Mouse (Mus musculus): ENCODE data around the gene Rgs3. TPM values are rescaled to one million over a fixed set of nuclear protein-coding genes. Genes with fewer than 3 reads are reported as not detected.

The Rgs3 gene
- polyA plus RNA-seq, 1 experiment: 43.1 TPM

- peak; percentile 44 for DNase-seq
- Histone ChIP-seq H3K27me3 (replicated peaks; ENCODE audit: control insufficient read depth, insufficient read depth, low read length) (no peaks in the 10 kb centered on the region), H3K4me1 (ENCODE audit: control insufficient read depth, insufficient read depth, low read length) (peaks cover 10% of the 10 kb centered on the region; the same call in 1 of the 2 replicates), H3K27ac (ENCODE audit: insufficient read depth, low read depth, low read length) (no peak overlapping the region), H3K36me3 (ENCODE audit: control insufficient read depth, insufficient read depth, low read length) (no peaks in the 10 kb centered on the region), H3K4me3 (ENCODE audit: insufficient read depth, low read depth, low read length) (no peak overlapping the region)
- TF ChIP-seq POLR2A (IDR thresholded peaks at IDR 0.05; ENCODE audit: low read depth, low read length) (no peak), CTCF (conservative IDR thresholded peaks at IDR 0.05; ENCODE audit: insufficient read depth, insufficient read length, low read depth, low read length) (no peak)
- WGBS: 53% methylated on average over 4 of the region's 4 CpGs
These were observed 174.3 kb downstream of the Rgs3 start for GRCm38 (mm10) chr4:62733938-62734337.

GRCm38 (mm10) chr4:62735291-62735690 lies 175.6 kb downstream of the Rgs3 start:
- Histone ChIP-seq H3K4me3 (ENCODE audit: insufficient read depth, low read depth, low read length) (no peak overlapping the region), H3K27me3 (replicated peaks; ENCODE audit: control insufficient read depth, insufficient read depth, low read length) (no peaks in the 10 kb centered on the region), H3K4me1 (ENCODE audit: control insufficient read depth, insufficient read depth, low read length) (peaks cover 10% of the 10 kb centered on the region; the same call in 1 of the 2 replicates), H3K36me3 (ENCODE audit: control insufficient read depth, insufficient read depth, low read length) (no peaks in the 10 kb centered on the region), H3K27ac (ENCODE audit: insufficient read depth, low read depth, low read length) (no peak overlapping the region)
- TF ChIP-seq CTCF (conservative IDR thresholded peaks at IDR 0.05; ENCODE audit: insufficient read depth, insufficient read length, low read depth, low read length): no peak
- WGBS: 69% methylated on average over 8 of the region's 8 CpGs
- no peak for DNase-seq

GRCm38 (mm10) chr4:62735878-62736277 lies 176.2 kb downstream of the Rgs3 start:
- TF ChIP-seq POLR2A (IDR thresholded peaks at IDR 0.05; ENCODE audit: low read depth, low read length): no peak
- no peak for TF ChIP-seq CTCF (conservative IDR thresholded peaks at IDR 0.05; ENCODE audit: insufficient read depth, insufficient read length, low read depth, low read length)
- peak; percentile 32 for DNase-seq
- no peak overlapping the region for H3K4me3 ChIP-seq (ENCODE audit: insufficient read depth, low read depth, low read length)
- WGBS: 72% methylated on average over 9 of the region's 9 CpGs
- H3K36me3 ChIP-seq (ENCODE audit: control insufficient read depth, insufficient read depth, low read length): no peaks in the 10 kb centered on the region
- 0 out of 2 replicates have a peak overlapping the region, but pooled peaks have one; percentile 13 for H3K27ac ChIP-seq (ENCODE audit: insufficient read depth, low read depth, low read length)
- peaks cover 10% of the 10 kb centered on the region; the same call in 1 of the 2 replicates for H3K4me1 ChIP-seq (ENCODE audit: control insufficient read depth, insufficient read depth, low read length)
- no peaks in the 10 kb centered on the region for H3K27me3 ChIP-seq (replicated peaks; ENCODE audit: control insufficient read depth, insufficient read depth, low read length)

DNA sequence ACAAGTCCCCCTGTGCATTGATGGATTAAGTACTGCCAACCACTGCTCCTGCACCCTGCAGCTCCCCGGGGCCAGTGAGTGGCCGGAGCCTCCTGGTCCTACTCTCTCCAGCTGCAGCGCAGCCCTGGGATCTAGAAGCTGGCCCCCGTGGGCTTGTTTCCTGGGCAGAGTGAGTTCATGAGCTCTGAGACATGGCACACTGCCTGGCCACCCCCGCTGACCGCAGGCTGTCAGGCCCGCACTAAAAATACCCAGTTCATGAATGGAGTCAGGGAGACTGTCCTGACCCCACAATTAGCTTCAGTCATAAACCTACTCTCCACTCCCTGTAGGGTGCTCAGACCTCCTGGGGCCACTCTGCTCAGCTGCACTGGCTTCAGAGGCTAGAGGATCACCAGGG lies 176.8 kb downstream of the Rgs3 start:
- 42% methylated on average over 7 of the region's 7 CpGs for WGBS

GRCm38 (mm10) chr4:62736904-62737303 lies 177.3 kb downstream of the Rgs3 start:
- TF ChIP-seq CTCF (conservative IDR thresholded peaks at IDR 0.05; ENCODE audit: insufficient read depth, insufficient read length, low read depth, low read length): no peak
- no peak for TF ChIP-seq POLR2A (IDR thresholded peaks at IDR 0.05; ENCODE audit: low read depth, low read length)
- no peak for DNase-seq
- Histone ChIP-seq H3K27ac (ENCODE audit: insufficient read depth, low read depth, low read length) (no peak overlapping the region), H3K4me1 (ENCODE audit: control insufficient read depth, insufficient read depth, low read length) (peaks cover 10% of the 10 kb centered on the region; the same call in 1 of the 2 replicates), H3K4me3 (ENCODE audit: insufficient read depth, low read depth, low read length) (no peak overlapping the region), H3K36me3 (ENCODE audit: control insufficient read depth, insufficient read depth, low read length) (no peaks in the 10 kb centered on the region), H3K27me3 (replicated peaks; ENCODE audit: control insufficient read depth, insufficient read depth, low read length) (no peaks in the 10 kb centered on the region)
- 76% methylated on average over 3 of the region's 3 CpGs for WGBS

More for the DNA sequence above, 176.8 kb downstream of the Rgs3 start:
- H3K27ac ChIP-seq (ENCODE audit: insufficient read depth, low read depth, low read length): 0 out of 2 replicates have a peak overlapping the region, but pooled peaks have one; percentile 13
- peak; percentile 57 for DNase-seq
- H3K4me3 ChIP-seq (ENCODE audit: insufficient read depth, low read depth, low read length): no peak overlapping the region
- no peaks in the 10 kb centered on the region for H3K36me3 ChIP-seq (ENCODE audit: control insufficient read depth, insufficient read depth, low read length)
- peaks cover 10% of the 10 kb centered on the region; the same call in 1 of the 2 replicates for H3K4me1 ChIP-seq (ENCODE audit: control insufficient read depth, insufficient read depth, low read length)
- no peak for TF ChIP-seq CTCF (conservative IDR thresholded peaks at IDR 0.05; ENCODE audit: insufficient read depth, insufficient read length, low read depth, low read length)
- H3K27me3 ChIP-seq (replicated peaks; ENCODE audit: control insufficient read depth, insufficient read depth, low read length): no peaks in the 10 kb centered on the region

DNA sequence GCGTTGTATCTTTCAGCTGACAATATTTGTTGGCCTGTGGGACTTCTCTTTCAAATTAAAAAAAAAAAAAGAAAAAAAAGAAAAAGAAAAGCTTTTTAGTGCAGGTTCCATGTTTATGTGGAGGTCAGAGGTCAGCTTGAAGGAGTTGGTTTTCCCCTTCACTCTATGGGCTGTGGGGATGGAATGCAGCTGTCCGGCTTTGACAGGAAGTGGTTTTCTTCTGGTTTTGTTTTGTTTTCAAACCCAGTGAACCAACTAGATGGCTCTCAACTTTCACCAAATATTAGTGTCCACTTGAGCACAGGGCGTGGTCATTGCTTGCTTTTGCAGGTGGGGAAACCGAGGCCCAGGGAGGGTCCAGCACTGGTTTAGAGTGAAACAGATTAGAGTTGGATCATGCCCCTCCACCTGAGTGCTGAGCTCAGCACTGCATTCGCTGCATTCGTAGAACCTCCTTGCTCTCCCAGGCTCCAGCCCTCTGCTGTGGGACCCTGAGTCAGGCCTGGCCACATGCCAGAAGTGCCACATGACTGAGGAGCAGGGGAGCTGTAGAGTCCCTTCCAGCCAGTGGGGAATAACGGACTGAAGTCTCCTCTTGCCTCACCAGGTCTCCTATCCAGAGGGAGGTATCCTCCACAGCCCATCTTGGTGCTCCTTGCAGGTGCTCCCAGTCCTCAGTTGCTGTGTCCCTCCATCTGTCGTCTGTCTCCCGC lies 178.5 kb downstream of the Rgs3 start:
- no peak for TF ChIP-seq CTCF (conservative IDR thresholded peaks at IDR 0.05; ENCODE audit: insufficient read depth, insufficient read length, low read depth, low read length)
- no peak for TF ChIP-seq POLR2A (IDR thresholded peaks at IDR 0.05; ENCODE audit: low read depth, low read length)
- Histone ChIP-seq H3K36me3 (ENCODE audit: control insufficient read depth, insufficient read depth, low read length) (no peaks in the 10 kb centered on the region), H3K27ac (ENCODE audit: insufficient read depth, low read depth, low read length) (peak overlapping the region; percentile 10), H3K4me1 (ENCODE audit: control insufficient read depth, insufficient read depth, low read length) (peaks cover 10% of the 10 kb centered on the region; the same call in 1 of the 2 replicates), H3K27me3 (replicated peaks; ENCODE audit: control insufficient read depth, insufficient read depth, low read length) (no peaks in the 10 kb centered on the region), H3K4me3 (ENCODE audit: insufficient read depth, low read depth, low read length) (no peak overlapping the region)
- DNase-seq: peak; percentile 37
- 32% methylated on average over 9 of the region's 9 CpGs for WGBS

- no peak overlapping the region for H3K4me3 ChIP-seq (ENCODE audit: insufficient read depth, low read depth, low read length)
- no peak overlapping the region for H3K27ac ChIP-seq (ENCODE audit: insufficient read depth, low read depth, low read length)
- peaks cover 10% of the 10 kb centered on the region; the same call in 1 of the 2 replicates for H3K4me1 ChIP-seq (ENCODE audit: control insufficient read depth, insufficient read depth, low read length)
- no peak for DNase-seq
- H3K36me3 ChIP-seq (ENCODE audit: control insufficient read depth, insufficient read depth, low read length): no peaks in the 10 kb centered on the region
- no peaks in the 10 kb centered on the region for H3K27me3 ChIP-seq (replicated peaks; ENCODE audit: control insufficient read depth, insufficient read depth, low read length)
- 82% methylated on average over 3 of the region's 3 CpGs for WGBS
- TF ChIP-seq POLR2A (IDR thresholded peaks at IDR 0.05; ENCODE audit: low read depth, low read length) (no peak), CTCF (conservative IDR thresholded peaks at IDR 0.05; ENCODE audit: insufficient read depth, insufficient read length, low read depth, low read length) (no peak)
These were observed 179.3 kb downstream of the Rgs3 start for GRCm38 (mm10) chr4:62738996-62739395.

All from kidney, adult 2 months (tissue).